Mouse (Mus musculus): ENCODE results near the gene A3galt2.

A3galt2 gene

GRCm38 (mm10) chr4:128755064-128755463, at the start of gene A3galt2:
TSS of gene A3galt2 (plus strand) at chr4:128755364.
- no peak for DNase-seq (ENCODE audit: low read depth, low spot score)

GRCm38 (mm10) chr4:128706626-128707025, 48.5 kb upstream of the A3galt2 start:
- DNase-seq (ENCODE audit: low read depth, low spot score) = no peak

GRCm38 (mm10) chr4:128707384-128707783, 47.8 kb upstream of the A3galt2 start:
- no peak for DNase-seq (ENCODE audit: low read depth, low spot score)

- no peak for DNase-seq (ENCODE audit: low read depth, low spot score)
Measured at GRCm38 (mm10) chr4:128709061-128709780, 45.9 kb upstream of the A3galt2 start.

GRCm38 (mm10) chr4:128709781-128710166, 45.4 kb upstream of the A3galt2 start:
- DNase-seq (ENCODE audit: low read depth, low spot score) = no peak

GRCm38 (mm10) chr4:128710286-128710685, 44.9 kb upstream of the A3galt2 start:
- no peak for DNase-seq (ENCODE audit: low read depth, low spot score)

- no peak for DNase-seq (ENCODE audit: low read depth, low spot score)
Measured at GRCm38 (mm10) chr4:128710800-128711199, 44.4 kb upstream of the A3galt2 start.

GRCm38 (mm10) chr4:128711455-128712135, 43.6 kb upstream of the A3galt2 start:
- DNase-seq (ENCODE audit: low read depth, low spot score) = peak; percentile 96

- no peak for DNase-seq (ENCODE audit: low read depth, low spot score)
Measured at GRCm38 (mm10) chr4:128712136-128712655, 43.0 kb upstream of the A3galt2 start.

- DNase-seq (ENCODE audit: low read depth, low spot score) = no peak
Measured at GRCm38 (mm10) chr4:128712941-128713340, 42.2 kb upstream of the A3galt2 start.

GRCm38 (mm10) chr4:128715241-128716204, 39.6 kb upstream of the A3galt2 start:
- peak; percentile 21 for DNase-seq (ENCODE audit: low read depth, low spot score)

GRCm38 (mm10) chr4:128716279-128716678, 38.9 kb upstream of the A3galt2 start:
- DNase-seq (ENCODE audit: low read depth, low spot score) = no peak

- no peak for DNase-seq (ENCODE audit: low read depth, low spot score)
Measured at GRCm38 (mm10) chr4:128716731-128717130, 38.4 kb upstream of the A3galt2 start.

GRCm38 (mm10) chr4:128720110-128720509, 35.1 kb upstream of the A3galt2 start:
- no peak for DNase-seq (ENCODE audit: low read depth, low spot score)

- no peak for DNase-seq (ENCODE audit: low read depth, low spot score)
Measured at GRCm38 (mm10) chr4:128721061-128721648, 34.0 kb upstream of the A3galt2 start.

GRCm38 (mm10) chr4:128721761-128722160, 33.4 kb upstream of the A3galt2 start:
- no peak for DNase-seq (ENCODE audit: low read depth, low spot score)

- no peak for DNase-seq (ENCODE audit: low read depth, low spot score)
Measured at GRCm38 (mm10) chr4:128722932-128723331, 32.2 kb upstream of the A3galt2 start.

- DNase-seq (ENCODE audit: low read depth, low spot score) = no peak
Measured at GRCm38 (mm10) chr4:128723431-128723830, 31.7 kb upstream of the A3galt2 start.

GRCm38 (mm10) chr4:128724059-128724458, 31.1 kb upstream of the A3galt2 start:
- no peak for DNase-seq (ENCODE audit: low read depth, low spot score)

- peak; percentile 86 for DNase-seq (ENCODE audit: low read depth, low spot score)
Measured at GRCm38 (mm10) chr4:128727019-128727720, 28.0 kb upstream of the A3galt2 start.
